Mouse (Mus musculus) heart, postnatal 0 days (tissue): Measurements from ENCODE around the gene Parp11.

ENCODE experiments used
- CTCF ChIP-seq: IDR thresholded peaks from 2 replicates; pipeline ENCODE4 v1.5.1; 2016; ENCODE audit warnings: antibody characterized with exemption, control low read depth, low read depth
- EP300 ChIP-seq: IDR thresholded peaks from 2 replicates; pipeline ENCODE4 v1.6.1; 2016; ENCODE audit warnings: antibody characterized with exemption, low read depth

DNA sequence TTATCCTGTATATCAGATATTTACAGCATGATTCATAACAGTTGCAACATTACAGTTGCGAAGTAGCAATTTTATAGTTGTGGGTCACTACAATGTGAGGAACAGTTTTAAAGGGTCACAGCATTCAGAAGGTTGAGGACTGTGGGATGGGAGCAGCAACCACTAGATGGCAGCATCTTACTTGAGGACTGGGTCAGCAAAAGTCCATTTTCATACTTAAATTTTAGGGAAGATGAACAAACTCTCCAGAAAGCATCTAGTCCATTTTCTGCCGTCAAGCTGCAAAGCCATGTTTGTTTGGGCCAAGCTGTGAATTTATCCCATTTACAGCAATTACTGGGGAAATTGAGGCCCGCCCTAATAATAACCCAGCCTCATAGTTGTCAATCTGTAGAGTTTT is 55.9 kb downstream of the Parp11 start:
- TF ChIP-seq CTCF, result peak; percentile 68
- TF ChIP-seq EP300, result no peak
